In genomic region chrX:140531356-140531755, GRCm38 (mm10) we compare ENCODE assay signal across 23 mouse cellular contexts.
DNase-seq lines count a peak whose midpoint lies in the region; ATAC-seq and TF ChIP-seq lines count a peak whose summit lies in the region.
"Had no signal": no experiment of that assay in that cellular context is flagged by ENCODE, and none has a peak within 500 bp of the region (broad histone marks: within the 10 kb centered on the region; RNA-seq: fewer than 3 reads in every experiment).

No protein-coding gene starts in this region.

- peak; percentile 1 for DNase-seq in kidney, adult 18-20 months
- no peak for DNase-seq in kidney, postnatal 4 days
- peak; percentile 27 for DNase-seq in CD4-positive, CD25-positive, alpha-beta regulatory T cell, adult 2 months (ENCODE audit: low read depth, low spot score)
- no peak for DNase-seq in urinary bladder, postnatal 4 days (ENCODE audit: low spot score in 2 of 2)
- DNase-seq in left cerebral cortex, adult 2 months (ENCODE audit: extremely low spot score in 1 of 2, low spot score in 2 of 2) = no peak
- DNase-seq: adrenal gland, adult 2 months; adrenal gland, postnatal 25 days; B cell, adult 2 months; cerebellum, adult 8-10 months; cerebellum, postnatal 14 days; gastrocnemius, postnatal 10 days; heart, adult 18-20 months; heart, postnatal 14 days had no signal

- H3K27ac ChIP-seq in intestine, embryonic 15.5 days = no peak overlapping the region
- peak overlapping the region; percentile 75 for H3K27ac ChIP-seq in small intestine, adult 2 months (ENCODE audit: insufficient read depth, low read depth, low read length)
- no peak overlapping the region for H3K27ac ChIP-seq in left cerebral cortex, adult 2 months
- H3K27ac ChIP-seq: embryonic facial prominence, embryonic 12.5 days; forebrain, embryonic 12.5 days; heart, embryonic 15.5 days; hindbrain, embryonic 13.5 days had no signal

- ATAC-seq in intestine, embryonic 15.5 days = peak; percentile 37; the same call in 1 of the 2 replicates
- ATAC-seq: forebrain, embryonic 16.5 days; Patski had no signal

- no peaks in the 10 kb centered on the region for H3K36me3 ChIP-seq in intestine, embryonic 15.5 days
- no peaks in the 10 kb centered on the region for H3K36me3 ChIP-seq in small intestine, adult 2 months (ENCODE audit: control insufficient read depth, insufficient read depth, low read length)
- H3K36me3 ChIP-seq: embryonic facial prominence, embryonic 12.5 days; forebrain, embryonic 12.5 days; heart, embryonic 15.5 days; hindbrain, embryonic 13.5 days had no signal

- no peak overlapping the region for H3K4me3 ChIP-seq in intestine, embryonic 15.5 days (replicated peaks)
- H3K4me3 ChIP-seq in small intestine, adult 2 months (ENCODE audit: low read depth, low read length) = no peak overlapping the region
- H3K4me3 ChIP-seq in left cerebral cortex, adult 2 months = no peak overlapping the region
- H3K4me3 ChIP-seq: embryonic facial prominence, embryonic 12.5 days; forebrain, embryonic 12.5 days; heart, embryonic 15.5 days; hindbrain, embryonic 13.5 days had no signal

- H3K9ac ChIP-seq in intestine, embryonic 15.5 days = no peak overlapping the region
- H3K9ac ChIP-seq: embryonic facial prominence, embryonic 12.5 days; forebrain, embryonic 12.5 days; heart, embryonic 15.5 days; hindbrain, embryonic 13.5 days had no signal

- no peaks in the 10 kb centered on the region for H3K9me3 ChIP-seq in intestine, embryonic 15.5 days
- H3K9me3 ChIP-seq: embryonic facial prominence, embryonic 12.5 days; forebrain, embryonic 12.5 days; heart, embryonic 15.5 days; hindbrain, embryonic 13.5 days had no signal

- H3K4me2 ChIP-seq in intestine, embryonic 15.5 days (replicated peaks) = no peak overlapping the region
- H3K4me2 ChIP-seq: embryonic facial prominence, embryonic 12.5 days; forebrain, embryonic 12.5 days; heart, embryonic 11.5 days; heart, embryonic 15.5 days; hindbrain, embryonic 13.5 days had no signal

- TF ChIP-seq CTCF in small intestine, adult 2 months (IDR thresholded peaks at IDR 0.05; ENCODE audit: extremely low read depth, insufficient read length, insufficient replicate concordance, low read depth, low read length) = no peak
- TF ChIP-seq CTCF in left cerebral cortex, adult 2 months (IDR thresholded peaks at IDR 0.05) = no peak

- WGBS in intestine, embryonic 15.5 days = 52% methylated on average over 2 of the region's 2 CpGs
- WGBS in small intestine, adult 2 months = 44% methylated on average over 2 of the region's 2 CpGs

- no peaks in the 10 kb centered on the region for H3K4me1 ChIP-seq in intestine, embryonic 15.5 days (replicated peaks)
- peaks cover 17% of the 10 kb centered on the region; the same call in 1 of the 2 replicates for H3K4me1 ChIP-seq in small intestine, adult 2 months (ENCODE audit: control insufficient read depth, insufficient read depth, insufficient read length, low read length)
- H3K4me1 ChIP-seq: embryonic facial prominence, embryonic 12.5 days; forebrain, embryonic 12.5 days; hindbrain, embryonic 13.5 days had no signal

- no peak for TF ChIP-seq POLR2A in small intestine, adult 2 months (IDR thresholded peaks at IDR 0.05; ENCODE audit: low read depth, low read length)

- intact Hi-C loops in left cerebral cortex, adult 2 months (cut with DNase I) = no loop called here

- H3K27me3 ChIP-seq in intestine, embryonic 15.5 days (replicated peaks) = 0 out of 2 replicates have a peak, but pooled peaks cover 5% of the 10 kb centered on the region
- H3K27me3 ChIP-seq in small intestine, adult 2 months (ENCODE audit: control insufficient read depth, insufficient read depth, low read length) = no peaks in the 10 kb centered on the region
- H3K27me3 ChIP-seq: CH12.LX; heart, embryonic 15.5 days had no signal

Comparison
In these comparisons a context has a peak if more than half of its experiments do, and no peak if none do; other contexts are left out.
1. DNase-seq: peak in kidney, adult 18-20 months (single experiment) and CD4-positive, CD25-positive, alpha-beta regulatory T cell, adult 2 months (single experiment); none in kidney, postnatal 4 days (0 of 2), urinary bladder, postnatal 4 days (0 of 2) and left cerebral cortex, adult 2 months (0 of 2).